Mouse (Mus musculus): ENCODE measurements around the gene Ccdc88b. TPM values are rescaled to one million over a fixed set of nuclear protein-coding genes. Genes with fewer than 3 reads are reported as not detected.

Ccdc88b gene
- total and polyA plus RNA-seq, 2 experiments: 1.4 to 1.9 TPM

DNA sequence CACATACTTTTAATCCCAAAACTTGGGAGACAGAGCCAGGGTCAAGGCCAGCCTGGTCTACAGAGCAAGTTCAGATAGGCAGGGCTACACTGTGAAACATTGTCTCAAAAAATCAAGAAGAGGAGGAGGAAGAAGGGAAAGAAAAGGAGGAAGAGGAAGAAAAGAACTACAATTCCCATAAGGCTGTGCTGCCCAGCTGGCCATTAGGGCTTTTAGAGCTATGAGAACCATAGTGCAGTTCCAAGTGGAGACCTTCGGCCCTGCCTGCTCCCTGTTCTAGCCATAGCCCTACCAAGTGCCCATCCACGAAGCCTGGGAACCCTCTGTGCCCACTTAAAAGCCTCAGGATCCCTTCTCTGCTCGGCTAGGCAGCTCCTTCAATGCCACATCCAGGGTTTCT, 6.5 kb downstream of the Ccdc88b start:
- Histone ChIP-seq H3K27me3 (ENCODE audit: control insufficient read depth, insufficient read depth, low read length) (peaks cover 12% of the 10 kb centered on the region; the same call in 1 of the 2 replicates), H3K4me1 (ENCODE audit: control insufficient read depth, insufficient read depth, low read length) (peaks cover 3% of the 10 kb centered on the region; the same call in 1 of the 2 replicates), H3K36me3 (ENCODE audit: control insufficient read depth, insufficient read depth, low read length) (no peaks in the 10 kb centered on the region), H3K4me3 (ENCODE audit: insufficient read depth, low read depth, low read length) (no peak overlapping the region), H3K27ac (replicated peaks; ENCODE audit: insufficient read depth, low read depth, low read length) (no peak overlapping the region), H3K9ac (ENCODE audit: low read depth, low read length) (no peak overlapping the region), H3K79me2 (ENCODE audit: control insufficient read depth, insufficient read depth, low read length) (no peaks in the 10 kb centered on the region)
- WGBS: 91% methylated on average over 3 of the region's 3 CpGs
- no peak for TF ChIP-seq CTCF (IDR thresholded peaks at IDR 0.05; ENCODE audit: low read depth, low read length)
- no peak for TF ChIP-seq POLR2A (IDR thresholded peaks at IDR 0.05; ENCODE audit: extremely low read depth, insufficient read depth, low read length)
- DNase-seq (ENCODE audit: extremely low read depth, low read depth, low spot score): no peak

DNA sequence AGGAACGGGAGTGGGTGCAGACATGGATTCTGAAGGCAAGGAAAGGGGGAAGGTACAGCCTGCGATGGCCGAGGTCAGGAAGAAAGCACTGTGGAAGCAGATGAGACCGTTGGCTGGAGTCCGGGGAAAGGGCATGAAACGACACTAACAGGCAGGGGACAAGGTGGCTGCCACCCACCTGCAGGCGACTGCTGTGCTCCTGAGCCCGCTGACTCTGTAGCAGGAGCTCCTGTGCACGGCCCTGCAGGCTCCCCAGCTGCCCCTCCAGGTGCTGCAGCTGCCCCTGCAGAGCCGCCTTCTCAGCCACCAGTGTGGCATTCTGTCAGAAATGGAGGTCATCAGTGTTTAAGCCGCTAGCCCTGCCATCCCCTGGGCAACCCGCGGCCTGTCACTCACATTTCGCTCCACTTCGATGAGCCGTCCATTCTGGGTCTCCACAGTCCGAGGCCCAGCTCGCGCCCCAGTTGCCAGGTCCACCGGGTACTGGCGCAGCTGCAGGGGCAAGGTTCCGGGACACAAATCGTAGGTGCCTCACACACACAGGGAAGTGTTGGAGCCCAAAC, 8.4 kb downstream of the Ccdc88b start:
- Histone ChIP-seq H3K4me3 (ENCODE audit: insufficient read depth, low read depth, low read length) (no peak overlapping the region), H3K79me2 (ENCODE audit: control insufficient read depth, insufficient read depth, low read length) (no peaks in the 10 kb centered on the region), H3K4me1 (ENCODE audit: control insufficient read depth, insufficient read depth, low read length) (no peaks in the 10 kb centered on the region), H3K27me3 (ENCODE audit: control insufficient read depth, insufficient read depth, low read length) (peaks cover 12% of the 10 kb centered on the region; the same call in 1 of the 2 replicates), H3K27ac (replicated peaks; ENCODE audit: insufficient read depth, low read depth, low read length) (no peak overlapping the region), H3K9ac (ENCODE audit: low read depth, low read length) (no peak overlapping the region), H3K36me3 (ENCODE audit: control insufficient read depth, insufficient read depth, low read length) (no peaks in the 10 kb centered on the region)
- WGBS: 81% methylated on average over 23 of the region's 23 CpGs
- TF ChIP-seq CTCF (IDR thresholded peaks at IDR 0.05; ENCODE audit: low read depth, low read length) (no peak), POLR2A (IDR thresholded peaks at IDR 0.05; ENCODE audit: extremely low read depth, insufficient read depth, low read length) (no peak)
- DNase-seq (ENCODE audit: extremely low read depth, low read depth, low spot score): no peak

- no peak overlapping the region for H3K27ac ChIP-seq (replicated peaks; ENCODE audit: insufficient read depth, low read depth, low read length)
- H3K4me1 ChIP-seq (ENCODE audit: control insufficient read depth, insufficient read depth, low read length): no peaks in the 10 kb centered on the region
- no peak for DNase-seq (ENCODE audit: extremely low read depth, low read depth, low spot score)
- 13% methylated on average over 31 of the region's 31 CpGs for WGBS
- H3K27me3 ChIP-seq (ENCODE audit: control insufficient read depth, insufficient read depth, low read length): peaks cover 12% of the 10 kb centered on the region; the same call in 1 of the 2 replicates
- TF ChIP-seq POLR2A (IDR thresholded peaks at IDR 0.05; ENCODE audit: extremely low read depth, insufficient read depth, low read length) (no peak), CTCF (IDR thresholded peaks at IDR 0.05; ENCODE audit: low read depth, low read length) (no peak)
- no peak overlapping the region for H3K4me3 ChIP-seq (ENCODE audit: insufficient read depth, low read depth, low read length)
- H3K79me2 ChIP-seq (ENCODE audit: control insufficient read depth, insufficient read depth, low read length): no peaks in the 10 kb centered on the region
- no peak overlapping the region for H3K9ac ChIP-seq (ENCODE audit: low read depth, low read length)
- no peaks in the 10 kb centered on the region for H3K36me3 ChIP-seq (ENCODE audit: control insufficient read depth, insufficient read depth, low read length)
Measured at GRCm38 (mm10) chr19:6847841-6848517, 10.0 kb downstream of the Ccdc88b start.

- Histone ChIP-seq H3K27ac (replicated peaks; ENCODE audit: insufficient read depth, low read depth, low read length) (no peak overlapping the region), H3K4me1 (ENCODE audit: control insufficient read depth, insufficient read depth, low read length) (no peaks in the 10 kb centered on the region), H3K27me3 (ENCODE audit: control insufficient read depth, insufficient read depth, low read length) (peaks cover 12% of the 10 kb centered on the region; the same call in 1 of the 2 replicates), H3K79me2 (ENCODE audit: control insufficient read depth, insufficient read depth, low read length) (no peaks in the 10 kb centered on the region), H3K9ac (ENCODE audit: low read depth, low read length) (no peak overlapping the region), H3K36me3 (ENCODE audit: control insufficient read depth, insufficient read depth, low read length) (no peaks in the 10 kb centered on the region), H3K4me3 (ENCODE audit: insufficient read depth, low read depth, low read length) (no peak overlapping the region)
- TF ChIP-seq POLR2A (IDR thresholded peaks at IDR 0.05; ENCODE audit: extremely low read depth, insufficient read depth, low read length): no peak
- TF ChIP-seq CTCF (IDR thresholded peaks at IDR 0.05; ENCODE audit: low read depth, low read length): no peak
- DNase-seq (ENCODE audit: extremely low read depth, low read depth, low spot score): no peak
- 83% methylated on average over 4 of the region's 4 CpGs for WGBS
Measured at GRCm38 (mm10) chr19:6846050-6846449, 12.0 kb downstream of the Ccdc88b start.

- no peak for DNase-seq (ENCODE audit: extremely low read depth, low read depth, low spot score)
- Histone ChIP-seq H3K9ac (ENCODE audit: low read depth, low read length) (no peak overlapping the region), H3K27me3 (ENCODE audit: control insufficient read depth, insufficient read depth, low read length) (peaks cover 3% of the 10 kb centered on the region; the same call in 1 of the 2 replicates), H3K36me3 (ENCODE audit: control insufficient read depth, insufficient read depth, low read length) (no peaks in the 10 kb centered on the region), H3K4me1 (ENCODE audit: control insufficient read depth, insufficient read depth, low read length) (peaks cover 4% of the 10 kb centered on the region; the same call in 1 of the 2 replicates), H3K4me3 (ENCODE audit: insufficient read depth, low read depth, low read length) (no peak overlapping the region), H3K27ac (replicated peaks; ENCODE audit: insufficient read depth, low read depth, low read length) (no peak overlapping the region), H3K79me2 (ENCODE audit: control insufficient read depth, insufficient read depth, low read length) (no peaks in the 10 kb centered on the region)
- no peak for TF ChIP-seq CTCF (IDR thresholded peaks at IDR 0.05; ENCODE audit: low read depth, low read length)
- TF ChIP-seq POLR2A (IDR thresholded peaks at IDR 0.05; ENCODE audit: extremely low read depth, insufficient read depth, low read length): no peak
- WGBS: 95% methylated on average over 1 of the region's 1 CpGs
Measured at GRCm38 (mm10) chr19:6842353-6842752, 15.7 kb downstream of the Ccdc88b start.

GRCm38 (mm10) chr19:6841292-6841597, 16.8 kb downstream of the Ccdc88b start:
- H3K4me1 ChIP-seq (ENCODE audit: control insufficient read depth, insufficient read depth, low read length): peaks cover 4% of the 10 kb centered on the region; the same call in 1 of the 2 replicates
- WGBS: 38% methylated on average over 3 of the region's 3 CpGs
- H3K27me3 ChIP-seq (ENCODE audit: control insufficient read depth, insufficient read depth, low read length): no peaks in the 10 kb centered on the region
- H3K4me3 ChIP-seq (ENCODE audit: insufficient read depth, low read depth, low read length): no peak overlapping the region
- no peak overlapping the region for H3K27ac ChIP-seq (replicated peaks; ENCODE audit: insufficient read depth, low read depth, low read length)
- no peak for DNase-seq (ENCODE audit: extremely low read depth, low read depth, low spot score)
- no peak overlapping the region for H3K9ac ChIP-seq (ENCODE audit: low read depth, low read length)
- H3K79me2 ChIP-seq (ENCODE audit: control insufficient read depth, insufficient read depth, low read length): no peaks in the 10 kb centered on the region
- no peaks in the 10 kb centered on the region for H3K36me3 ChIP-seq (ENCODE audit: control insufficient read depth, insufficient read depth, low read length)
- no peak for TF ChIP-seq POLR2A (IDR thresholded peaks at IDR 0.05; ENCODE audit: extremely low read depth, insufficient read depth, low read length)
- TF ChIP-seq CTCF (IDR thresholded peaks at IDR 0.05; ENCODE audit: low read depth, low read length): no peak
